Mouse (Mus musculus): ENCODE results near the gene Crygd. TPM values are rescaled to one million over a fixed set of nuclear protein-coding genes. Genes with fewer than 3 reads are reported as not detected.

Crygd gene
- polyA plus RNA-seq, 1 experiment from 2014 or later: not detected

- Histone ChIP-seq H3K4me3 (no peak overlapping the region), H3K4me1 (no peaks in the 10 kb centered on the region), H3K36me3 (replicated peaks) (no peaks in the 10 kb centered on the region), H3K27me3 (ENCODE audit: poor library complexity, severe bottlenecking) (no peaks in the 10 kb centered on the region), H3K9me3 (no peaks in the 10 kb centered on the region), H3K27ac (no peak overlapping the region)
- DNase-seq (ENCODE audit: extremely low spot score, low spot score): no peak
- 74% methylated on average over 2 of the region's 2 CpGs for WGBS
Measured at GRCm38 (mm10) chr1:65037542-65037941, 25.7 kb downstream of the Crygd start.

DNA sequence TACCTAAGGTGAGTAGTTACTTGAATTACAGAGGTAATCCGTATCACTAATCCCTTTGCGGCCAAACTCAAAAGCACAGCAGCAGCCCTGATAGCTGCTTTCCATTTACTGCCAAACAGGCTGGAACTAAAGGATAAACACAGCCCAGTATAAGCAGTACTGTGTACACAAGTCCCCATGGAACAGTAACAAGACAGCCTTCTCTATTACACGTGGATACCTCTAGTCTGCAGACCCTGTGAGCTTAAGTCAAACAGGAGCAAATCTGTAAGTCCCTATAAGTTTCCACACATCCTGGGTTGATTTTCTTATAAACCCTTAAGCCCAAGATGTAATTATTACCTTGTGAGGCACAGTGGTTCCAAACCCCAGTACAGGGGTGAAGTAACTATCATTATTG lies 27.7 kb downstream of the Crygd start:
- no peak for DNase-seq (ENCODE audit: extremely low spot score, low spot score)
- Histone ChIP-seq H3K4me1 (no peaks in the 10 kb centered on the region), H3K4me3 (no peak overlapping the region), H3K27me3 (ENCODE audit: poor library complexity, severe bottlenecking) (no peaks in the 10 kb centered on the region), H3K36me3 (replicated peaks) (no peaks in the 10 kb centered on the region), H3K9me3 (no peaks in the 10 kb centered on the region), H3K27ac (no peak overlapping the region)
- 19% methylated on average over 3 of the region's 3 CpGs for WGBS

- Histone ChIP-seq H3K27me3 (ENCODE audit: poor library complexity, severe bottlenecking) (no peaks in the 10 kb centered on the region), H3K9me3 (no peaks in the 10 kb centered on the region), H3K27ac (no peak within 1 kb of the TSS), H3K4me3 (no peak within 1 kb of the TSS), H3K36me3 (replicated peaks) (no peaks in the 10 kb centered on the region), H3K4me1 (no peaks in the 10 kb centered on the region)
- no peak for DNase-seq (ENCODE audit: extremely low spot score, low spot score)
Measured at GRCm38 (mm10) chr1:65032641-65033040, 30.6 kb downstream of the Crygd start, which contains the start of gene Akr1cl. Gene Akr1cl, minus strand, starts transcription at chr1:65032759.

DNA sequence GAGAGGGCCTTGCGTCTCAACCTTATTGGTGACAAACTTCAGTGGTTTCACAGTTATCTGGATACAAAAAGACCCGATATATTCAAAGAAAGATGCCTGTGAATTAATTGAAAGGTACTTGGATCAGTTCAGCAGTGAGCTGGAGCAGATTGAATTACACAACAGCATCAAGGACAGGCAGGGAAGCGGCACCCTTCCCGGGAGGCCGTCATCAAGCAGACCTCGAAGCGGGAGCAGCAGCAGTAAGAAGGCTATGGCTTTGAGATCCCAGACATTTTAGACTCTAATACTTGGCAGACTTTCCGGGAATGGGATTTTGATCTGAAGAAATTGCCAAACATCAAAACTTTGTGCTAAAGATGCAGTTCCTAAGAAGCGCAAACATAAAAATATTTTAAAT lies 35.0 kb downstream of the Crygd start:
- Histone ChIP-seq H3K27me3 (ENCODE audit: poor library complexity, severe bottlenecking) (no peaks in the 10 kb centered on the region), H3K9me3 (no peaks in the 10 kb centered on the region), H3K36me3 (replicated peaks) (no peaks in the 10 kb centered on the region), H3K27ac (no peak overlapping the region), H3K4me1 (no peaks in the 10 kb centered on the region), H3K4me3 (no peak overlapping the region)
- no peak for DNase-seq (ENCODE audit: extremely low spot score, low spot score)
- 84% methylated on average over 9 of the region's 9 CpGs for WGBS

GRCm38 (mm10) chr1:65012726-65013125 lies 50.5 kb downstream of the Crygd start:
- H3K9me3 ChIP-seq: no peaks in the 10 kb centered on the region
- H3K4me3 ChIP-seq: no peak overlapping the region
- H3K36me3 ChIP-seq (replicated peaks): no peaks in the 10 kb centered on the region
- no peaks in the 10 kb centered on the region for H3K4me1 ChIP-seq
- no peak overlapping the region for H3K27ac ChIP-seq
- no peaks in the 10 kb centered on the region for H3K27me3 ChIP-seq (ENCODE audit: poor library complexity, severe bottlenecking)
- WGBS: 82% methylated on average over 4 of the region's 4 CpGs
- DNase-seq (ENCODE audit: extremely low spot score, low spot score): no peak

Other genes starting within 250 kb of the Crygd start
- 6.2 and 7.2 TPM in 2 replicates for gene Plekhm3, start 106.6 kb downstream of the Crygd start, polyA plus RNA-seq (2016; fragmentation: Nextera tagmentation; extraction: Ambion mirVana)
- 0.22 and 0.37 TPM in 2 replicates for gene Akr1cl, start 30.7 kb downstream of the Crygd start, polyA plus RNA-seq (2016; fragmentation: Nextera tagmentation; extraction: Ambion mirVana)
- 2.0 and 2.9 TPM in 2 replicates for gene Cryge, start 12.3 kb downstream of the Crygd start, polyA plus RNA-seq (2016; fragmentation: Nextera tagmentation; extraction: Ambion mirVana)
- 0.37 and 0.64 TPM in 2 replicates for gene Crygc, start 10.2 kb upstream of the Crygd start, polyA plus RNA-seq (2016; fragmentation: Nextera tagmentation; extraction: Ambion mirVana)
- not detected in 2 replicates for gene Crygb, start 18.8 kb upstream of the Crygd start, polyA plus RNA-seq (2016; fragmentation: Nextera tagmentation; extraction: Ambion mirVana)
- not detected in 2 replicates for gene Cryga, start 39.9 kb upstream of the Crygd start, polyA plus RNA-seq (2016; fragmentation: Nextera tagmentation; extraction: Ambion mirVana)
- gene Gm28845, start 56.1 kb upstream of the Crygd start, polyA plus RNA-seq (2016; fragmentation: Nextera tagmentation; extraction: Ambion mirVana): not detected in 2 replicates
- gene D630023F18Rik, start 59.8 kb upstream of the Crygd start, polyA plus RNA-seq (2016; fragmentation: Nextera tagmentation; extraction: Ambion mirVana): 0.14 and 0.25 TPM in 2 replicates
- 245 and 249 TPM in 2 replicates for gene Idh1, start 123.0 kb upstream of the Crygd start, polyA plus RNA-seq (2016; fragmentation: Nextera tagmentation; extraction: Ambion mirVana)
- 13.1 and 16.3 TPM in 2 replicates for gene Pikfyve, start 123.2 kb upstream of the Crygd start, polyA plus RNA-seq (2016; fragmentation: Nextera tagmentation; extraction: Ambion mirVana)
- 0.38 and 0.54 TPM in 2 replicates for gene Pth2r, start 218.6 kb upstream of the Crygd start, polyA plus RNA-seq (2016; fragmentation: Nextera tagmentation; extraction: Ambion mirVana)